Mouse (Mus musculus): ENCODE measurements around the gene Camta1. TPM values are rescaled to one million over a fixed set of nuclear protein-coding genes. Genes with fewer than 3 reads are reported as not detected.
A peak's percentile ranks its signal among the peaks of the same experiment; 100 is the strongest.

Gene Camta1
- total RNA-seq, 1 experiment from 2014 or later, result 37.3 TPM

GRCm38 (mm10) chr4:151141196-151141880 lies 720.3 kb downstream of the Camta1 start:
- DNase-seq, result peak; percentile 96

DNA sequence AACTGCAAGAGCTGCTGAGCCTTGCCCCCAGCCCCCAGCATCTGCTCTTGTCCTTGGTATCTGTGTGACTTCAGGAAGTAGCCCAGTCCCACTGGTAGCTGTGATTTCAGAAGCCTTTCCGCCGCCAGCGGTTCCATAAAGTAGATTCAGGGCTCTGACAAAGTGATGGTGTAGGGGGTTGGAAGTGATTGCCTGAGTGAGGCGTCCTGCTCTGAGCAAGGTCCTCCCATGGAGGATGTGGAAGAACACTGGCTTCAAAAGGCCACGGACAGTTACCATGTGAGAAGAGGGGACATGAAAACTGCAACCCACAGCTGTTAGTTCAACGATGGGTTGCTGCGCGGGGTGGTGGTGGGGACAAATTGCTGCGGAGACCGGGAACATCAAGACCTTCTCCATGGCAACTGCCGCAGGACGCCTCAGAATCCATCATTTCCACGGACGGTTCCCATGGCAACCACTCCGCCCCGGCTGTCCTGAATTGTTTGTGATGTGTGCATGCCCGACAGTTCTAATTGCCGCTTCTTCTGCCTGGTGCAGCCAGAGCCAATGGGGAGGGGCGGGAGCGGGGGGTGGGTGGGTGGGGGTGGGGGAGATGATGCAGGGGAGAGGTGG lies 721.2 kb downstream of the Camta1 start:
- DNase-seq, result peak; percentile 32

DNA sequence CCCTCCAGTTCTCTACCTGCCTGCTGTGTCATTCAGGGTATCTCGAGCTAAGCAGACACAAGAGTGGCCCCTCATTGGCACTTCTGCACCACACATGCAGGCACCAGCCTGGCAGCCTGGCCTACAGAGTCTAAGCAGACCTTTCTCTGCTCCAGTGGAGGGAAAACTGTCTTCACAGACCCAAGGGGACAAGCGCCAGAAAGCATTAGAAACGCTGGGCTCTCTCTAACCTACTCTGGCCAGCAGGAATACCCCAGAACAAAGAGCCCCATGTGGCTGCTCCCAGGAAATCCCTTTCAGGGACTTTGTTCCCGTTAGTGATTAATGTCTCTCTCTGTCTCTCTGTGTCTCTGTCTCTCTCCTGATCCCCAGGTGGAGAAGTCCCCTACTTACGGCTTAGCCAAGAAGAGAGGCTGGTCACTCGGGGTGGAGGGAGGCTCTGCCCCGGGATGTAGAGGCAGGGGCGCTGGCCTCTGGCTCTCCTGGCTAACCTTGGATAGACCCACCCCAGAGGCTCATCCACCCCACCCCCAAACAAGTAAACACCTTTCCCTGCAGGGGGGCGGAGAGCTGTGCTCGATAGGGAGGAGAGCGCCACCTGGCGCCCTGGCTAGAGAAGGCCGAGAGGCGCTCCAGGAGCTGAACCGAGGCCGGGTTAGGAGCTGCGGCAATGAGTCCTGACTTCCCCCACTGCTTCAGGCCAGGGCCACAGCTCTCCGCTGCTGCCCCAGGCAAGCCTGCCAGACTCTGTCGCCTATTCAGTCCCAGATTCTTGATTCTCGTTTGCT lies 722.4 kb downstream of the Camta1 start:
- DNase-seq, result peak; percentile 81

DNA sequence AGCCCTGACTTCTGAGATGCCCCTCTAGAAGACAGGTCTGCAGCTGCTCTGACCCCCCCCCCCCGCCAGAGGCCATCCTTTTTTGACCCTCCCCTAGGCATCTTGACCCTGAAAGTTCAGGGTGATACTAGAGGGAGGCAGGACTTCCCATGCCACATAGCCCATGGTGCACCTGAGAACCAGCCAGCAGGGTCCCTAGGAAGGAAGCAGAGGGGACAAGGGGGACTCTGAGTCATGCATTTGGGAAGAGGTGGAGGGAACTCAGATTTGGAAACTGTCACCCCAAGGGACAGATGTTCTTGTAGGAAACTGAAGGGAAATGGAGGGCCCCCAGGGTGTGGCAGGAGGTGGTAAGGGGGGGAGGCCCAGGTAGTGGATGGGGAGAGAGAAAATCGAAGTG lies 723.1 kb downstream of the Camta1 start:
- no peak for DNase-seq

DNA sequence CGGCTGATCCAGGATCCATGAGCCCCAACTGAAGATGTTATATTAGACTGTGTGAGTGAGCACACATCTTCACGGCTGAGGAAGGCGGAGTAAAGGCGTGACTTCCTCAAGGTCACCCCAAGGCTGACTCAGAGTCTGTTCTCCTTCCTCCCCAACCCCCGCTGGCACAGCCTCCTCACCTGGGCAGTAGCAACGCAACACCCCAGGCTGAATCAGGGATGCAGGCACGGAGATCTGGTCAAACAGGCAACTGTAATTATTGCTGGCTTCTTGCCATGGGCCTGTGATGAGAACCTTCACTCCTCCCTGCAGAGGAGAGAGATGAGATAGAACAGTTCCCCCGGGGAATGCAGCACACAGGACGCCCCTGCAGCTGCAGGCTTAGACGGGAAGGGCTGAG lies 723.5 kb downstream of the Camta1 start:
- peak; percentile 25 for DNase-seq

GRCm38 (mm10) chr4:151137701-151138100 lies 724.0 kb downstream of the Camta1 start:
- DNase-seq, result no peak

DNA sequence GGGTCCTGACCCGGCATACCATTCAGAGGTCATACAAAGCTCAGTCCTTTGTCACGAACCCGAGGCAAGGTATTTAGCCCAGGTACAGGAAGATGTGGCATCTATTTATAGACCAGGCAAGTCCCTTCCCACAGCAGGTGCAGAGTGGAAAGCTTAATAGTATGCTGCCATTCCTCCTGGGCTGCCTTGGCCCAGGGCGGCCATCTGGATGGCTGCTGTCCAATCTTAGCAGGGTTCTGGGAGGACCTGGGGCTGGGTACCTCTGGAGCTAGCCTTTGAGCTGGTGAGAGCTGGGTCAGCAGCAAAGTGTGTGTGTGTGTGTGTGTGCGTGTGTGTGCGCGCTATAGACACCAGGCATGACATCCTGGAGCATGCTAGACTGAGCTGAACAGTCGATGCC lies 726.2 kb downstream of the Camta1 start:
- no peak for DNase-seq

DNA sequence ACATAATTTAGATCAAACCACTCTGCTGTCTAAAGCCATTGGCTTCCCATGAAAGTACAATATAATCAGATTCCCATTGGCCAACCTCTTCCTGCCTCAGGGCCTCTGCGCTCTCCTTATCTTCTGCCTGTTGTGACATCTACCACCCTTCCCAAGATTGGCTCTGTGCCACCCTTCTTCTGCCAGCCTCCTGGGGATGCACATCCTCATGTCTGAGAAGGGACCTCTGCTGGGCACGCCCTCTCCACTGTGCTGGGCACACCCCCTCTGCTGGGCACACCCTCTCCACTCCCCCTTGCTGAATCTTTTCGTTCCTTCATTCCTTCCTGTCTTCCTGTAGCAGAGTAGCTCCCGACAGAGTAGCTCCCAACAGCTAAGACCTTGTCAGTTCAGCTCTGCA lies 727.9 kb downstream of the Camta1 start:
- no peak for DNase-seq

GRCm38 (mm10) chr4:151132493-151132892 lies 729.2 kb downstream of the Camta1 start:
- DNase-seq, result no peak

DNA sequence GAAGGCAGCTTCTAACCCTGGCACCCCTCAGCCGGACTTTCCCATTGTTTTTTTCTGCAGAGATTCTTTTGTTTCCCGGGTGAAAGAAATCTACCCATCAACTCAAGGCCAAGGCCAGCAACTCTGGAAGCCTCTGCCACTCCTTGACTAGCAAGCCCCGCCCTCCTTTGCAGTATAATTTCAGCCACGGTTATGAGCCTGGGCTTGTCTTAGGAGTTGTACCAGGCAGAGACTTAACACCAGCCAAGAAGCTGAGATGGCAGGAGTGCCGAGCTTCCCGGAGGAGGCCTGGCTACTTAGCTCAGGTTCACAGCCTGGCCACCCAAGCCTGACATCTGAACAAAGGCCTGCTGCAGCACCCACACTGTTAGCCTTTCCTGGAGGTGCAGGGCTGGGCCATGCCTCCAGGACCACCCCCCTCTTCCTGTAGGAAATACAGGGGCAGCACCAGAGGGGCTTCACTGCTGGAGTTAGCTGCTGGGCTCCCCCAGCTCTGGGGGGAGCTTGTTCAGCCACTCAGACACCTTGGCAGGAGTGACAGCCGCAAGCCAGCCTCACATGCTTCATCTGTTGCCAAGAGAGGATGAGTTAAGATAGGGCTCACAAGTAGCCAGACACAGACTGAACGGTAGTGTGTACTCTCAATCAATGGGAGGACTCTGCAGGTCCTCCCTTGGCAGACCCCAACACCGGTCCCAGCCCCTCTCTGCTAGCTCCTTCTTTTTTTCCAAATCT lies 730.8 kb downstream of the Camta1 start:
- DNase-seq, result no peak

DNA sequence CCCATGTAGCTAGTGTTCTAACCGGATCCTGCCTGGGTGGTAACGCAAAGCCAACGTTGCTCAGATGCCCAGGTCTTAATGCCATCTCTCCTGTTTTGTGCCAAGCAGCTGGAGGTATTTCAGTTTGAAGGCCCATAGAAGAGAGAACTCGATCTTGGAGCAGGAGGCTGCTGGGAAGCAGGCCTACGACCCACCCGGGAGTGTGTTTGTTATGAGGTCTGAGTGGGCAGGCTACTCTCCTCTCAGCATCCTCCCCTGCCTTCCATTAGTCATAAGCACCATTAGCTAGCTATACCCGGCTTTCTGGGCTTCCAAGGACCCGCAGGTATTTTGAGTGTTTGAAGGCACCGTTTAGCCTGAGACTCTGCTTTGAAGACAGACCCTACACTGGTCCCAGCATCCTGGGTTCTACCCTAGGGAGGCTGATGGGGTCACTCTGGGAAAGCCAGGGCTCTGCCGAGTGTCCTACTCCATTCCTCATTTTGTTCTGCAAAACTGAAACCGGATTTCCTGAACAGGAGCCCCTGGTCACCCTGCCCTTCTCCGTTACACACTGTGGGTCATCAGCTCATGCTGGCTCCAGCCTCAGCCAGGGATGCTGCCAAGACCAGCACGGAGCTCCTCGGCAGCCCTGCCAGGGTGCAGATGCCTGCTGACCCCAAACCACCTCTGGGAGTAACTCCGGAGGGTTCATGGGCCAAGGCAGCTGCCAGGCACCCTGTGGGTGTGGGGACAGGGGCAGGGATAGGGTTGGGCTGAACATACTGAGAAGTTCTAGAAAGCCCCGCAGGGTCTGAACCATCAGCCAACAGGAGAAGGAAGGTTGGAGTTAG lies 731.7 kb downstream of the Camta1 start:
- DNase-seq, result no peak

GRCm38 (mm10) chr4:151128641-151129541 lies 732.8 kb downstream of the Camta1 start:
- DNase-seq, result peak; percentile 53

DNA sequence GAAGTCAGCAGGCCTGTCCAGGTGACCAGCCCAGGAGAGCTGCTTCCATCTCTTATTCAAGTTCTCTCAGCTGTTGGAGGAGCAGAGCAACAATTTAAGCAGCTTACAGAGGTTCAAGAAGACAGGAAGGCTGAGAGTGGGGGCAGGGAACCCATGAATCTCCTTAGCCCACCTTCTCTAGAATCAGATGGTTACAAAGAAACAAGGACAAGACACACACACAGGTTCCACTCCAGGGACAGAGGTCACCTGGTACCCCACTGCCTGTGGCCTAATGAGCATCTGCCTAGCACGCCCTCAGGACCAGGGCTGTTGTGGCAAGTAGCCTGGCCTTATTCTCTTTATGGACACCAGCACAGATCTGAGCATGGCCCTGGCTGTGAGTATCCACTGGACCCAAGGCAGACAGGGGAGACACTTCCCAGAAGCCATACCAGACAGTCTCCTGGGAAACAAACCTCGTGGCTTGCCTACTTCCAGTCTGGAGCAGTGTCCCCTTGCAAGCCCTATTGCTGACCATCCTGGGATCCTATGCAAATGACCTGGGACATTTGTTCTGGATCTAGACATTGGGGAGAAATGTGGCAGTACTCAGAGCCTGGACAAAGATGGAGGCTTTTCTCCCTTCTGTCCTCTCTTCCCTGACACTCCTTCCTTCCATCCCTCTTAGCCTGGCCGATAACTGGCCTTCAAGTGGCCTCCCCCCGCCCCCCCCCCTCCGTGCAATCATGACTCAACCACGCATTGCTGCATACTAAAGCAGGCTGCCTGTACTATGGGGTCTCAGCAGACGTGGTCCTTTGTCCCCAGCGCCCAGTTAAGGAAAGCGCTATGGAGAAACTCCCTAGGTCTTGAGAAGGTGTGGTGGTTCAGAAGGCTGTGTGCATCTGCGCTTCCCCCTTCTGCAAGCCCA lies 733.8 kb downstream of the Camta1 start:
- no peak for DNase-seq

- no peak for DNase-seq
Observed at GRCm38 (mm10) chr4:151118883-151119282, 742.8 kb downstream of the Camta1 start.

- DNase-seq, result no peak
Observed at GRCm38 (mm10) chr4:151114574-151114973, 747.1 kb downstream of the Camta1 start.

DNA sequence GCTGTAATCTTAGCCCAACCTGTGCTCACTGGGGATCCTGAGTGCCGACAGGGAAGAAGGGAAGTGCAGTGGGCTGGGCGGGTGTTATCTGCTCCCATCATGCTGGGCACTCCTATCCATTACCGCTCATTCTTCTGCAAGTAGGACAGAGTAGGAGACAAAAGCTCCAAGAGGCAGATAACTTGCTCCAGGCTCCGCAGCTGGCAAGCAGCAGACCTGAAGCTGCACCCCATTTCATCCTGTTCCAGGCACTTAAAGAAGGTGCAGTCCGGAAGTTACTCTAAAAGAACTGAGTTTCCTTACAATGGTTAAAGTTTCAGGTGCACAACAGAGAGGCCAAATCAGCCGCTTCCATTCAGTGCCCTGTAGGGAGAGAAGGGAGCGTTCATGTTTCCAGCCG lies 750.5 kb downstream of the Camta1 start:
- no peak for DNase-seq

DNA sequence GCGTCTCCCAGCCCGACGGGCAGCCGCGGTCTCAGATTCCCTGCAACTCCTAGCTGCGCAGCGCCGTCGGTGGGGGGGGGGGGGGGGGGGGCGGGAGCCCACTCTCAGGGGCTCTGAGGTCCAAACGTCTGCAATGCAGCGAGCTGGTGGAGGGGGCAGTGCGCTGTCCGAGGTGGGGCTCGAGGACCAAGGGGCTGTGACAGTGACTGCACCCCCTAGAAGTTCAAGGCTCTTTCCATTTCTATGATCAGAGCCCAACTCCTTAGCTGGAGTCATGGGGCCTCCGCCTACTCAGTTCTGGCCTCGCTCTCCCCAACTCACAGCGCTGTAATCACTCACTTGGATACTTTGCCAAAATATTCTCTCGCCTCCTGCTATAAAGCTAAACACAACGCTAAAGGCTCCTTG lies 752.8 kb downstream of the Camta1 start:
- peak; percentile 13 for DNase-seq

DNA sequence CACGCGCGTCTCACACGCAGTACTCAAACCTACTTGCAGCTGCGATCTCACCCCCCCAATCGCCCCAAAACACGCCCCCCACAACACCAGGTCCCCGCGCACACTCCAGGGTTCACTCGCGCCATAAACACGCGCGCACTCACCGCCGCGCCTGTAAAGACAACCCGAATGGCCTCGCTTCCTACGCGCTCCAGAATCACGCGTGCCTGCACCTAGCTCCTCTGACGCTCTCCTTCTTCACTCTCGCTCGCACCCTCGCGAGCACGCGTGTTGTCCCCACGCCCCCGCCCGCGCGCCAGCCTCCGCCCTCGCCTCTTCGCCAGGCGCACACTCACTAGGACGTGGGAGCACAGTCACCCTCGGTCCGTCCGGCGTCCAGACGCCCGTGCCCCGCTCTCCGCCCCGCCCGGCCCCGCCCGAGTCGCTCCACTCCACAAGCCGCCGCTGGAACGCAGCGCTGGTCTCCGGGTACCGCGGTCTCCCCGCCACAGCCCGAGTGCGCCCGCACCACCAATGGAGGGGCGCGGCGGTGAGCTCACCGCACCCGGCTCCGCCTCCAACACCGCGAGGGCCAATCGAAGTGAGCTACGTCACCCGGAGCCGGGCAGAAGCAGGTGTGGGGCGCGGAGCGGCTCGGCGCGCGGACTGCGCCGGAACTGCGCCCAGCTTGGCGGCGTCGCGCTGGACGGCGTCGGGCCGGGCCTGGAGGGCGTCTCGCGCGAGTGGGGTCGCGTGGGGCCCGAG lies 753.5 kb downstream of the Camta1 start:
- peak; percentile 92 for DNase-seq
